Mouse (Mus musculus) retina, postnatal 7 days (tissue): ENCODE measurements around the gene Casq2.
"Not testable (repeated sequence)": the region's sequence is repeated elsewhere in the genome, so short reads cannot be mapped to it uniquely, and the experiment has no call there.

Experiments used
- DNase-seq: peaks from one replicate; pipeline ENCODE4 v3.0.0-alpha.2; 2012; ENCODE audit warnings: low read depth, low spot score

The Casq2 gene

DNA sequence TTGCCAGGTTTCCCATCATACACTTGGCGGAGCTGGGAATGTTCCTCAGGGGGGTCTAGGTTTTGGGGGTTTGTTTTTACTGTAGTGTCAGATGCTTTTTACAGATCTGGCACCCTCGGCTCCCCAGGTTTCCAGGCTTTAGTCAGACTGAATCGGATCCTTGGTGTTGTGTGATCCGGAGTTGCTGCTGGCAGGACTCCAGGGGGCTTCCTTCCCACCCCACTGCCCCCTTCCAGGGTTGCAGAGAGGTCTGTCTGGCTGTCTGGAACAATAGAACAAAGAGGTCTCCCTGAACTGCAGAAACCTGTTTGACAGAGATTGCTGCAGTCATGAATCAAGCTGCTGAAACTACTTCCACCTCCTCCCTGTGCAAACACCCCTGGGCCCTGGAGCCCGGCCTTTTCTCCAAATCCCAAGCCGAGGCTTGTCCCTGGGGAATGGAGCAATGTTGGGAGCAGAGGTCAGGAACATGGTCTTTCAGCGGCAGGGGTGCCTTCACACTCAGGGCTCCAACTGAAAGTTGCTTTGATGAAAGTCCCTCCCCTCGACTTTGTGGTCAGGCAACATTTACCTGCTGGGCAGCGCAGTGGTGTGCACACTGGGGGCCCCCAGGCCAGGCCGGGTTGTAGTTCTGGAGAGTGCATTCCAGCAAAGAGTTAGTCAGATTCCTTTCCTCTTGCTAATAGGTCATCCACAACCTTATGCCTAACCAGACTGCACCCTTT is 49.3 kb downstream of the Casq2 start:
- no peak for DNase-seq

DNA sequence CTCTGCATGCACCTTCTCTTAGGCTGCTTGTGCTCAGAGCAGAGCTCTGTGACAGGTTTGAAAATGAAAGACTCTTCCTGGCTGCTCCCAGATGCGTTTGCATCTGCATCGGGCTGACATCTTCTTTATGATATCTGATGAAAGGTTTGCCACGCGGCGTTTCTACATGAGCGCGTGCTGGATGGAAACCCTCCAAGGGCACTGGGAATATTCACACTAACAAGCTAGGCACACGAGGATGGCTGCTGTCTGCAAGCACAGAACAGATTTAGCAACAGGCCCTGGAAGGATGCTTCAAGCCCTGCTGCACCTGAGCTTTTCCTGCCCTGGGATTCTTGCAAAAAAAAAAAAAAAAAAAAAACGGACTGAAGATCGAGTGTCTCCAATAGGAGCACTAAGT is 50.9 kb downstream of the Casq2 start:
- no peak for DNase-seq

DNA sequence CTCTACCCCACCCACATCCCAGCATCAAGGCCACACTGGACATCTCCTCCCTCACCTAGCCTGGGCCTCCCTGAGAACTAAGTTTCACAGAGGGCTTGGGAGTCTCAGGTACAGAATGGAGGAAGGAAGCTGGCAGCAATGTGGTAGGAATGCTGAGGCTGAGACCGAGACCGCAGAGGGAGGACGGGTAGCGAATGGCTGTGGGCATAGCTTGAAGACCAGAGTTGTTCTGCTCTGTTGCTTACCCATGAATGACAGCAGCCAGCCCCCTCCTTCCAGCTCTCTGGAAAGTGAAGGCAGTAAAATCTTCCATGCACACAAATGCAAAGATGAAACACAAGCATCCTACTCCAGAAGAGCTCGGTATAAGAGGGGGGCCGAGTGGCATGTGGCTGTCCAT is 52.7 kb downstream of the Casq2 start:
- DNase-seq: no peak

DNA sequence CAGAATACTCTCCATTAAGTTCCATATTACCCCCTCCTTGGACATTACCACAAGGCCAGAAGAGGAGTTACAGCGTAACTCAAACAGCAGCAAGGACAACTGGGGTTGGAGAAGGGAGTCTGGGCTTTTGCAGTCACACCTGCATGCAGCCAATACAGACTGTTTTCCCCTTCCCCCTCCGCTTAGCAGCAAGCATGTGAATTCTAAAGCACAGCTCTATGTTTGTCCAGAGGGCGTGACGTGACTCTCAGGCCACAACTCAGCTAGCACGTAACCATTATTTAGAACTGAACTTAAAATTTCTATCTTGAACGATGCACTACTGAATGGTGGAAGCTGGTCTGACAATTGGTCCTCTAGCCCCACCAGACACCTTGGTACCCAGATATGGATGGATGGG is 54.4 kb downstream of the Casq2 start:
- no peak for DNase-seq

DNA sequence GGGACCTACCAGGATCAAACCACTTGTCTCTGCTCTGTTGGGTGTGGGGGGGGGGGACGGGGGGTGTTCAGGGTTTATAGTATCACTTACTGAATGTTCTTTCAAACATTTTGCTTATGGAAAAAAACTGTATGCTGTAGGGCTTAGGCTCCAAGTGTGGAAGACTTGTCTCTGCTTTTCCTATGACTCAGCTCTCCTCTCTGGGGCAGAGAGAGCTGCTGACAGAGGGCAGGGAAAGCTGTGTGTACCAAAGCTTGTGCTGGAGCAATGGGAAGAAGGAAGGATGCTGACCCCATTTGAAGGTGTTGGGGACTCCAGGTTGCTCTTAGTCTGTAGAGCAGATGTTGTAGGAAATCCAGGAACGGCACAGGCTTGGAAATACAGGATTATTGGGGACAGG is 55.2 kb downstream of the Casq2 start:
- DNase-seq: no peak

DNA sequence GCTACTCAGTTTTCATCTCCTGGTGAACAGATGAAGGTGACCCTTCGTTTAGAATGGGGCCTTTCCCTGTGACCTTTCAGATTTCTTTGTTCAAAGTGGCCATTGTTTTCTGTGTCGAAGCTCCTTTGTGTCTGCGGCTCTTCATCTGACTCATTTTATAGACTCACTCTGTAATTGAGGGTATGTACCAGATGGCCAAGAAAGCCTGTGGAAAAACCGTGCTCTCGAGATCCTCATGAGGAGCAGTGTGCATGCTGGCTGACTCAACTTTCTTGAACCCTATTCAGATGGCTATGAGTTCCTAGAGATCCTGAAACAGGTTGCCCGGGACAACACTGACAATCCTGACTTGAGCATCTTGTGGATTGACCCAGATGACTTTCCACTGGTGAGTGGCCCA is 55.7 kb downstream of the Casq2 start:
- DNase-seq: no peak

DNA sequence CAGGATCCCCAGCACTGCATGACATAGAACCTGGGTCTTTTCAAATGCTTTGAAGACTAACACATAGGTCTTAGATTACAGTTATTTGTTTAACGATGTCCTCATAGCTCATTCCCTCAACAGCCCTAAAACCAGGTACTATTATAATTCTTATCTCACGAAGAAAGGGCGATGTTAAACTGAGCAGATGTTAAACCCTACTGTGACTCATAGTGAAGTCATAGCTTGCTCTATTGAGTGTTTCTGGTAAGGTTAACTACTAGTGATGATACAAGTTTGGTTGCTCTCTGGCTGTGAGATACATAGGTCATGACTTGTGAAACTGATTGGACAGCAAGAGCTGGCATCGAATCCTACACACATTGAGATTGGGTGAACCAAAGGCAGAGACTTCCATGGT is 56.7 kb downstream of the Casq2 start:
- DNase-seq: no peak

DNA sequence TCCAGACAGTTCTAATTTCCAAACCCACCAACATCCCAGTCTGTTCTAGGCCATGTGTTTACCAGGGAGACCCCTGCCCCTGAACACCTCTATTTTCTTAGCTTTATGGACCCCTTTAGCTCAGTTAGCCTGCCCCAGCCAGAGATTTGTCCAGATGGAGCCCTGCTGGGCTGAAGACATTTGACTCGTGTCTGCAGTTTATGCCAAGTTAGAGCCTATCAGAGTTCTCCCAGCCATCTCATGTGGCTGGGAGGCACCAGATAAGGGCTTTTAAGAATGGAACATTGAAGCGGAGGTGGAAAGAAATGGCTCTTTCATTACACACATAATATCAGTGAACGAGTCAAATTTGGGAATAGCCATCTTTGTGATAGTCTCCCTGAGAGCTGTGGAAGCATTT is 57.3 kb downstream of the Casq2 start:
- no peak for DNase-seq

DNA sequence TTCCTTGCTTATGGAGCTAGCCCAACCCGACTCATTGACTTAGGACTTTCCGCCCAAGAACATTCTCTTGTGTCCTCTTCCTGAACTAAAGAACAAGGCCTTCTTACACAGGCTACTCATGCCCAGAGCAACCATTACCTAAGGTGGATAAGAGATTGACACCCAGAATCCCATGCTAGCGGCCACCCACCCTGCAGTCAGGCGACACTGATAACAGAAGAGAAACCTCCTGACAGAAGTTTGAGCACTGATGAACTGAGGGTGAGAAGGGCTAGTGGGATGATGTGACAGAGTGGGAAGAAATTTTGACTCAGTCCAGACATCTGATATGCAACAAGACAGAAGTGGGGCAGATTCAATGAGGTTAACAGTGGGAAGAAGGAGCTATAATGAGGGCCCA is 58.2 kb downstream of the Casq2 start:
- no peak for DNase-seq

DNA sequence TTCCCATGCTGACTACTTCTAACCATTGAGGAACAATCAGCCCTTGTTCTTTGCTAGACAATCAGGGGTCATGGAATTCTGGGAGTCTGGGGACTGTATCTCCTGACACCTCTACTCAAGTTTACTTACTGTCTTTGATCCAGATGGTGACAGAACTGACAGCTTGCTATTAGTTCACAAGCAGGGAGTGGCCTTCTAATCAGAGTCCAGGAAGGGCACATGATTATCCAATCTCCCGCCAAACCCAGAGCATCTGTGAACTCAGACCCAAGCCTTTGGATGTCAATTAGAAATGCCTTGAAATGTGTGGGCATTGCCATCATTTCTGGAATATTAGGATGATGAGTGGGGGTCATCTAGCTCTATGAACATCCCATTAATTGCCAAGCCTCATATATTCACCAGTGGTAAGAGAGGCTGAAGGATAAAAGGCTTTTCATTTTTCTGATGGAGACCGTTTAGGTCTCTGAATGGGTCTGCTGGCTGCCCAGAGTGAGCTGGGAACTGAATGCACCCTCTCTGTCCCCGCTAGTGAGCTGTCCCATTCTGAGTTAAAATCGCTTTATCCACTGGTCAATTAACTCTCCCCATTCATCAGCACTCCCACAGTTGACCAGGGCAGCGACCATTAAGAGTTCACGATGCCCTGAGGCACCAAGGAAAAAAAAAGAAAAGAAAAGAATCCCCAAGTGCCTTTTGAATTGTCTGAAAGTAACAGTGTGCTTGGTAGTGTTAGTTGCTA is 59.6 kb downstream of the Casq2 start:
- no peak for DNase-seq

DNA sequence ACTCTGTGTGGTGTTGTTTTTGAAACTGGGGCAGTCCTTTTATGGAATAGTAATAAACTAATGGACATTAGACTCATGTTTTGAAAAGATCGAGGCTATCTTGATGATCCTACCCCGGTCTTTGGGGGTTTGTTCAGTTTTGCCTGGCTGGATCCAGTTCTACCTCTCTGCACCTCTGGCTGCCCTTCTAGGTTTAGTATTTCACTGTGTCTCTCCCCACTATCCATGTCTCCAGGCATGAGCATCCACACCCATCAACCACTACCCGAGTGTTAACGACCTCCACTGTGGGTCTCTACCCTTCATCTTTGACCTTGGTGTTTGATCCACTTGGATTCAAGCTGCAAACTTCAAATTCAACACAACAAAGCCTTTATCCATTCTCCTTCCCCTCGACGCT is 60.2 kb downstream of the Casq2 start:
- no peak for DNase-seq

DNA sequence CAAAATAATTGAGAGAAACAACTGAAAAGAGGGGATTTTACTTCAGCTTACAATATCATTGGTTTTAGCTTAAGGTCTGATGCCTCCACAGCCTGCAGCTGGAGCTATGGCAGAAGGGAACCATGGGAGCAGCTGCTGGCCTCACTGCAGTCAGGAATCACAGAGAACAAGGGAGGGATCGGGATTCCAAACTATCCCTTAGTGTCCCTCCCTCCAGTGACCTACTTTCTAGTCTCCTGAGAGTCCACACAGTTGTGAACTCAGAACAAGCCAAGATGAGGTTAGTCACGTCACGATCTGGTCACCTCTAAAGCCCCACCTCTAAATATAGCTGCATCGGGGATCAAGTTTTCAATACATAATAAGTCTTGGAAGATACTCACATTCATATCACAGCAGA is 61.0 kb downstream of the Casq2 start:
- DNase-seq: no peak

DNA sequence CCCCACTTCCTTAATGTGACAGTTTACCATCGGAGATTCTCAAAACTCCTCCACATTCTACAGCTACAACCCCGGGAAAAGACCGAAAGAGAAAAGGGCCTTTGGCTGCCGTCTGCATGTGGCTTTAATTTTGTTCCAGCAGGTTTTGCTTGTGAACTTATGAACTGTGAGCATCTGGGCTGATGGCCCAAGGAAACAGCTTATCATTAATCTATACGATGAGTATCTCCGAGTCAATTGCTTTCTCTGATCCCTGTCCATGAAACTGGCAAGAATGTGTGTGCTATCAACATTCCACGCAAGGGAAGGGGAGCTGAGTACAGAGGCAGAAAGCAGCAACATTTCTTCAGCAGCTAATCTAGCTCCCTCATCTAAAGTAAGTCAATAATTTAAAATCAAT is 63.7 kb downstream of the Casq2 start:
- DNase-seq: no peak

DNA sequence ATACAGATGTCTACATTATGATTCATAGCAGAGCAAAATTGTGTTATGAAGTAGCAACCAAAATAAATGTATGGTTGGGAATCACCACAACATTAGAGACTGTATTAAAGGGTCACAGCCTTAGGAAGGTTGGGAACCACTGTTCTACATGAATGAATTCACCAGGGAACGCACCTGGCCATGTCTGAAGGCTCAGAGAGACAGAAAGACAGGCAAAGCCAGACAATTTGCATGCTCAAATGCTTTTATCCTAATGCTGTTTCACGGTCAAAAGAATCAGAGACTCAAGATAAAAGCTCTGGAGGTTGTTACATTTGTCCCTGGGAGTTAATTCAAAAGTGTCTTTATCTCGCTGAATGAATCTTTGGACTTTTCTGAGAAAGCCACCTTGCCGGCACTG is 65.6 kb downstream of the Casq2 start:
- DNase-seq: no peak

DNA sequence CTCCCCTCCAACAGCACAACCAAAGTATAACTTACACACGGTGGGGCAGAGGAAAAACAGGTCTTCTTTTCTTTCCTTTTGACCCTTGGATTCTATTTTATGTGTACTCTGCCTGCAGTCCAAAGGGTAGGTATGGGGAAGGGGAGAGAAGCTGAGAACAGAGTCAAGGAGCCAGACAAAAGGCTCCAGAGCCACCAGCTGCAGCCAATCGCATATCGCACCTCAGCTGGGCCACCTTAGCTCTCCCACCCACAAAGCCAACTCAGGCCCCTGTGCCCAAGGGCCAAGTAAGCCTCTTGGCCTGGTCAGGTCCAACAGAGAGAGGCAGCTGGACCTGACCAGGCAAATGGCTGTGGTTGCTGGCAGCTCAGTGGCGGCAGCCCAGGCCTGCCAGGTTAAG is 66.3 kb downstream of the Casq2 start:
- DNase-seq: no peak

DNA sequence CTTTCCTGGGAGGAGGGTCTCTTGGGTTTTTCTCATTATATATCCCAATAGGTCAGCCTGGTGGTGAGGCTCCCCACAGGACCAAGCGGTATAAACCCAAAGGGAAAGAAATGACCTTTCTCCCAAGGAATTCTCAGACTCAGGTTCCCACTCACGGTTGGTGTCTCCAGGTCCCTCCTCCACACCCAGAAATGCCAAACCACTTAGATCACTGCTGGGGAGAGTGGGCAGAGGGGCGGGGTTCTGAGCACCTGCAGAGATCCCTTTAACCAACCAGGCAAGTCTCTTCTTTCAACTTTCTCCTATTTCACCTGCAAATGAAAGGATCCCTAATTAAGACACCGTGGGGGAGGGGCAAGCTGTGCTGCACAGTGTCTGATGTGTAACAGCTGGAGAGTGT is 66.7 kb downstream of the Casq2 start:
- DNase-seq: no peak

DNA sequence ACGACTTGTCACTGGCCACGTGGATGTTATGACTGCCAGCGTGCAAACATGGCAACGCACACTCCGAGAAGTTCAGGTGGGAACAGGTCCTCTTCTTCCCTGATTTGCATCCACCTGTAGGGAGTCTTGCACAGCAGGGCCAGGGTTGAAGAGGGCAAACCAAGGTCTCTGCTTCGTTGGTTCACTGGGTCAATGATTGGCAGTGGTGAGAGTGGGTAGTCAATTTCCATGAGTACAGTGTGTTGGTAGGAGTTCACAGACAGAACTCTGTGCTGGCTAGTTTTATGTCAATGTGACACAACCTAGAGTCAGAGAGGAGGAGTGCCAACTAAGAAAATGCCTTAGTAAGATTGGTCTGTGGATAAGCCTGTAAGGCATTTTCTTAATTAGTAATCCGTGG is 67.9 kb downstream of the Casq2 start:
- DNase-seq: no peak

DNA sequence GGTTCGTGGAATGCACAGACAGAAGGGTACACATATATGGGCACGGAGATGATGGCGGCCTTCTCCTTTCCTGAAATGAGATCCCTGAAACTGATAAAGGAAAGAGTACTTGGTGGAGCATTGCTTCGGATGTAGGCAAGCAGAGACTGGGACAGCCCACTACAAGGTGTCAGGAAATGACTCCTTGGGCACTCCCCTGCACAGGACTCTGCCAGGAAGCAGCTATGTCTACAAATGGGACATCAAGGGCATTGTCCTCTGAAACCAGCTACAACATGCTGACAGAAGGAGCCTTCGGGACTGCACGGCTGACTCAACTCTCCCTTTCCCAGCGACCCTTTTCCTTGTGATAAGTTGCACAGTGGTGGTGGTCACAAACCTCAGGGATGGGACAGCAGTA is 70.5 kb downstream of the Casq2 start:
- no peak for DNase-seq

DNA sequence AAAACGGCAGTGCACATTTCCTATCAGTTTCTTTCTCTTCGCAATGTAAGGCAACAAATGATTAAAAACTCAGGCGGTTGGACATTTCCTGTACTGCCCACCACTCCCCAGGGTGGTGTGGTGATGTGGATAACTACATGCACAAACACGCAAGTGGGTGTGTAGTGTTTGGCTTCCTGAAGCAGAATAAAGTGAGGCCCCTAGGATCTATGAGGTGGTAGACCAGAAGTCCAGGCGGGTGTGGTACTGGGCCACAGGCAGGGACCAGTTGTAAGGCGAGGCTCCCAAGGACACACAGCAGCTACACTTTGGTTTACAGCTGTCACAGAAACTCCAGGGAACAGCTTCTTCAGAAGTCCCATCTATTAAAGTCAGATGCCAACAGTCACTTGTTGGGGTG is 71.4 kb downstream of the Casq2 start:
- no peak for DNase-seq

DNA sequence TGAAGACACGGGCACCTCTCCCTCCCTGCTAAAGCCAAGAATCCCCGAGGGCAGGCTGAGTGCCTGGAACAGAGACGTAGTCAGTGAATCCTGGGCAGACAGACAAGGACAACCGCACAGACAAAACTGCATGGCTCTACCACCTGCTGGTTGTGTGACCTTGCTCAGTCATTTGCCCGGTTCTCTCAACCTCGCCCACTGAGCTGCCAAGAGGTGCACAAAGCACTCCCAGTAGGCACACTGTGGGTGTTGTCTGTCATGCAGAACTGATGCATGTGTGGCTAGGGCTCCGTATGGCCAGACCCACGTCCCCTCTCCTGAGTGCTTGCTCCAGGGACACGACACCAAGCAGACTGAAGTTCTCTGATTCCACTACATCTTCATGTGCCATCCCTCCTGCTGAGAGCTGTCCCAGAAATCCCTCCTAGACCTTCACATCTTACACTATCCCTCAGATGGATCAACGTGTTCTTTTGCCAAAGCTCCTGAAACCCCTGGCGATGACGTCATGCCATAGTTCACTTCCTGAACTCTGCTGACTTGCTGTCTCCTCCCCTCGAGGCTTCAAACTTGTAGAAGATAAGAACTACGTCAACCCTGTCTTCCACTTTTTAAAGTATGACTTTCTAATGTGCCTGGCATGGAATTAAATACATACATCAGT is 72.7 kb downstream of the Casq2 start:
- no peak for DNase-seq

DNA sequence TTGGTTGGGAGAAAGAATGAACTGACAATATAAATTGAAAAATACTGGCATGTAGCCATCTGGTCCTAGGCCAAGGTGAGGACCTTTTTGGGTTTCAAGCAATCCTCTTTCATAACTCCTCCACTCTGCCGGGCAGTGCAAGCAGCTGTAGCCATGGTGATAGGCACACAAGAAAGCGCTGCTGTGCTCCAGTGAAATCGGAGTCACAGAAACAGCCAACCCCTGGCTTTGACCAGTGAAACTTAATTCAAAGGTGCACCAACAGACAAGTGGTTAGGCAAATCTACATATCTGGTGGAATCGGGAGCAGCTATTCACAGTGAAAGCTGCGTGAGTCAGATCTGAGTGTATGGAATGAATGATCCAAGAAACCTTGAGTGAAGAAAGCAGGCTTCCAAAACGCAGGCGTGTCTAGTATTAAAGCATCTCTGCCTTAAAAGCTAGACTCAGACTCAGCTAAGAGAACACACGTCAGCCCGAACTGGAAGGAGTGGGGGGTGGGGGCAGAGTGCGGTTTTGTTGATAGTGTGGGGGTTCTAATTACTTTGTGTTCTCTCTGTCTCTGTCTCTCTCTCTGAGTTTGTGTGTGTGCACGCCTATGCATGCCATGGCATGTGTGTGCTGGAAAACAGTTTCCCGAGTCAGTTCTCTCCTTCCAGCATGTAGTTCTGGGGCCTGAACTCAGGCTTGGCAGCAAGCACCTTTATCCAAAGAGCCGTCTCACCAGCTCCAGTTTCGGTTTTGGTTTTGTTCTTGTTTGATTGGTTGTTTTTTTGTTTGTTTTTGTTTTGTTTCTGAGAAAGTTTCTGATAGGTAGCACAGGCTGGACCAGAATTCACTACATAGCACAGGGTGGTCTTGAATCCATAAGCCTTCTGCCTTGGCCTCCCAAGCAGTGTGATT is 73.5 kb downstream of the Casq2 start:
- DNase-seq: no peak

DNA sequence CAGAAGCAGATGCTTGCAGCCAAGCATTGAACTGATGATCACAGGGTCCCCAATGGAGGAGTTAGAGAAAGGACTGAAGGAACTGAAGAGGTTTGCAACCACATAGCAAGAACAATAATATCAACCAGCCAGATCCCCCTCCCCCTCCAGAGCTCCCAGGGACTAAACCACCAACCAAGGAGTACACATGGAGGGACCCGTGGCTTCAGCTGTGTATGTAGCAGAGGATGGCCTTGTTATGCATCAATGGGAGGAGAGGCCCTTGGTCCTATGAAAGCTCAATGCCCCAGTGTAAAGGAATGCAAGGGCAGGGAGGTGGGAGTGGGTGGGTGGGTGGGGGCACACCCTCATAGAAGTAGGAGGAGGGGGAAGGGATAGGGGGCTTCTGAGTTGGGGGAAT is 77.6 kb downstream of the Casq2 start:
- DNase-seq: not testable (repeated sequence)
